Mouse (Mus musculus) myocyte (in vitro differentiated cells): ENCODE measurements around the gene Cracr2a. TPM values are rescaled to one million over a fixed set of nuclear protein-coding genes. Genes with fewer than 3 reads are reported as not detected.

Source experiments
- H3K27me3 ChIP-seq: one replicate; pipeline ENCODE4 v1.6.1; 2011; ENCODE audit not compliant: control insufficient read depth, insufficient read depth, insufficient read length
- H3K36me3 ChIP-seq: one replicate; pipeline ENCODE4 v1.6.1; 2011; ENCODE audit not compliant: control insufficient read depth, insufficient read depth
- H3K4me2 ChIP-seq: one replicate; pipeline ENCODE4 v1.6.1; 2011; ENCODE audit warnings: low read depth, control low read depth
- H3K4me3 ChIP-seq: one replicate; pipeline ENCODE4 v1.5.1; 2011; ENCODE audit warnings: mild to moderate bottlenecking, control low read depth, moderate library complexity
- H3K79me2 ChIP-seq: one replicate; pipeline ENCODE4 v1.6.1; 2011; ENCODE audit not compliant: control insufficient read depth, insufficient read depth
- H3ac ChIP-seq: one replicate; pipeline ENCODE4 v1.6.1; 2011; ENCODE audit not compliant: control insufficient read depth, insufficient read length
- CEBPB ChIP-seq: IDR thresholded peaks from 2 replicates; pipeline ENCODE4 v1.6.1; 2011; ENCODE audit warnings: mild to moderate bottlenecking, moderate library complexity; ENCODE audit not compliant: poor library complexity, insufficient read depth, severe bottlenecking
- E2F4 ChIP-seq: IDR thresholded peaks from one replicate; pipeline ENCODE4 v1.6.1; 2011; ENCODE audit warnings: mild to moderate bottlenecking, control low read depth, moderate library complexity; ENCODE audit not compliant: insufficient read depth
- MAX ChIP-seq: IDR thresholded peaks from one replicate; pipeline ENCODE4 v1.6.1; 2011; ENCODE audit warnings: low read depth, mild to moderate bottlenecking, control low read depth
- MYOD1 ChIP-seq, 3 experiments: IDR thresholded peaks; one replicate each; pipeline ENCODE4 v1.6.1; 2011; ENCODE audit warnings: control low read depth in 2 of 3, low read depth in 2 of 3, mild to moderate bottlenecking in 2 of 3, moderate library complexity in 1 of 3; ENCODE audit not compliant: insufficient read length in 2 of 3, control insufficient read depth in 1 of 3
- MYOG ChIP-seq, 3 experiments: IDR thresholded peaks; one replicate each; pipeline ENCODE4 v1.6.1; 2011; ENCODE audit warnings: control low read depth in 2 of 3, low read depth in 2 of 3, mild to moderate bottlenecking in 2 of 3; ENCODE audit not compliant: insufficient read length in 2 of 3, control insufficient read depth in 1 of 3, insufficient read depth in 1 of 3
- POLR2A ChIP-seq: IDR thresholded peaks from one replicate; pipeline ENCODE4 v1.6.1; 2011; ENCODE audit warnings: low read depth, mild to moderate bottlenecking, control low read depth, moderate library complexity; ENCODE audit not compliant: insufficient read length
- POLR2AphosphoS2 ChIP-seq: IDR thresholded peaks from one replicate; pipeline ENCODE4 v1.6.1; 2011; ENCODE audit warnings: low read depth, control low read depth; ENCODE audit not compliant: insufficient read length
- REST ChIP-seq: IDR thresholded peaks from one replicate; pipeline ENCODE4 v1.6.1; 2011; ENCODE audit warnings: mild to moderate bottlenecking, control low read depth, moderate library complexity; ENCODE audit not compliant: insufficient read depth, insufficient read length
- SRF ChIP-seq: IDR thresholded peaks from one replicate; pipeline ENCODE4 v1.6.1; 2011; ENCODE audit warnings: low read depth; ENCODE audit not compliant: control insufficient read depth, insufficient read length
- TCF12 ChIP-seq: IDR thresholded peaks from one replicate; pipeline ENCODE4 v1.6.1; 2011; ENCODE audit warnings: mild to moderate bottlenecking, control low read depth; ENCODE audit not compliant: poor library complexity, insufficient read depth, severe bottlenecking
- TCF3 ChIP-seq: IDR thresholded peaks from one replicate; pipeline ENCODE4 v1.6.1; 2011; ENCODE audit warnings: low read depth, control low read depth; ENCODE audit not compliant: insufficient read length
- USF1 ChIP-seq: IDR thresholded peaks from one replicate; pipeline ENCODE4 v1.6.1; 2011; ENCODE audit warnings: low read depth, mild to moderate bottlenecking, control low read depth, moderate library complexity
- polyA plus RNA-seq: library from polyadenylated mRNA; unstranded; fragments of >200 nt; fragmentation: generic; extraction: Trizol; gene quantifications from one replicate; pipeline ENCODE4 v1.2.1, GENCODE M21; 2012; ENCODE audit warnings: missing spikeins

Cracr2a gene
- polyA plus RNA-seq, 1 experiment = not detected

GRCm38 (mm10) chr6:127532304-127532703 is 28.8 kb upstream of the Cracr2a start:
- no peaks in the 10 kb centered on the region for H3K36me3 ChIP-seq
- no peak overlapping the region for H3K4me3 ChIP-seq
- H3K4me2 ChIP-seq = no peak overlapping the region
- no peaks in the 10 kb centered on the region for H3K79me2 ChIP-seq
- no peak overlapping the region for H3ac ChIP-seq
- no peak for TF ChIP-seq CEBPB
- no peak for TF ChIP-seq MAX
- no peak for TF ChIP-seq TCF3
- no peak for TF ChIP-seq MYOD1 (IDR thresholded peaks at IDR 0.05; ENCODE audit: control insufficient read depth in 1 of 3, insufficient read length in 2 of 3, low read depth in 2 of 3)
- TF ChIP-seq SRF = no peak
- no peak for TF ChIP-seq POLR2A
- TF ChIP-seq E2F4 = no peak
- no peak for TF ChIP-seq POLR2AphosphoS2
- TF ChIP-seq USF1 = no peak
- no peak for TF ChIP-seq TCF12
- TF ChIP-seq REST = no peak
- no peak for TF ChIP-seq MYOG (IDR thresholded peaks at IDR 0.05; ENCODE audit: control insufficient read depth in 1 of 3, insufficient read depth in 1 of 3, insufficient read length in 2 of 3, low read depth in 2 of 3)
- no peaks in the 10 kb centered on the region for H3K27me3 ChIP-seq

- H3K79me2 ChIP-seq = no peaks in the 10 kb centered on the region
- no peak overlapping the region for H3K4me2 ChIP-seq
- no peak overlapping the region for H3K4me3 ChIP-seq
- H3K27me3 ChIP-seq = no peaks in the 10 kb centered on the region
- H3ac ChIP-seq = no peak overlapping the region
- TF ChIP-seq CEBPB (no peak), POLR2AphosphoS2 (no peak)
- H3K36me3 ChIP-seq = no peaks in the 10 kb centered on the region
Observed at GRCm38 (mm10) chr6:127533766-127534165, 27.4 kb upstream of the Cracr2a start.

GRCm38 (mm10) chr6:127537035-127537434 is 24.1 kb upstream of the Cracr2a start:
- Histone ChIP-seq H3K27me3 (no peaks in the 10 kb centered on the region), H3K4me2 (no peak overlapping the region), H3K4me3 (no peak overlapping the region), H3K36me3 (no peaks in the 10 kb centered on the region), H3K79me2 (no peaks in the 10 kb centered on the region), H3ac (no peak overlapping the region)
- TF ChIP-seq TCF3 (no peak), POLR2AphosphoS2 (no peak), CEBPB (no peak), USF1 (no peak), MAX (no peak), SRF (no peak), REST (no peak), E2F4 (no peak), POLR2A (no peak), TCF12 (no peak), MYOG (IDR thresholded peaks at IDR 0.05; ENCODE audit: control insufficient read depth in 1 of 3, insufficient read depth in 1 of 3, insufficient read length in 2 of 3, low read depth in 2 of 3) (no peak), MYOD1 (IDR thresholded peaks at IDR 0.05; ENCODE audit: control insufficient read depth in 1 of 3, insufficient read length in 2 of 3, low read depth in 2 of 3) (no peak)

GRCm38 (mm10) chr6:127538118-127538517 is 23.0 kb upstream of the Cracr2a start:
- Histone ChIP-seq H3K36me3 (no peaks in the 10 kb centered on the region), H3K27me3 (no peaks in the 10 kb centered on the region), H3K4me2 (no peak overlapping the region), H3K79me2 (no peaks in the 10 kb centered on the region), H3K4me3 (no peak overlapping the region), H3ac (no peak overlapping the region)
- no peak for TF ChIP-seq CEBPB
- no peak for TF ChIP-seq USF1
- no peak for TF ChIP-seq MYOG (IDR thresholded peaks at IDR 0.05; ENCODE audit: control insufficient read depth in 1 of 3, insufficient read depth in 1 of 3, insufficient read length in 2 of 3, low read depth in 2 of 3)
- TF ChIP-seq MYOD1 (IDR thresholded peaks at IDR 0.05; ENCODE audit: control insufficient read depth in 1 of 3, insufficient read length in 2 of 3, low read depth in 2 of 3) = no peak
- no peak for TF ChIP-seq TCF12
- no peak for TF ChIP-seq E2F4
- no peak for TF ChIP-seq POLR2AphosphoS2
- TF ChIP-seq REST = no peak
- TF ChIP-seq TCF3 = no peak
- no peak for TF ChIP-seq MAX
- no peak for TF ChIP-seq POLR2A
- no peak for TF ChIP-seq SRF

GRCm38 (mm10) chr6:127539226-127539625 is 21.9 kb upstream of the Cracr2a start:
- H3K4me3 ChIP-seq = no peak overlapping the region
- H3K4me2 ChIP-seq = no peak overlapping the region
- no peaks in the 10 kb centered on the region for H3K27me3 ChIP-seq
- no peaks in the 10 kb centered on the region for H3K36me3 ChIP-seq
- no peak overlapping the region for H3ac ChIP-seq
- H3K79me2 ChIP-seq = no peaks in the 10 kb centered on the region
- TF ChIP-seq TCF3 (no peak), USF1 (no peak), POLR2AphosphoS2 (no peak), REST (no peak), MYOG (IDR thresholded peaks at IDR 0.05; ENCODE audit: control insufficient read depth in 1 of 3, insufficient read depth in 1 of 3, insufficient read length in 2 of 3, low read depth in 2 of 3) (no peak), MYOD1 (IDR thresholded peaks at IDR 0.05; ENCODE audit: control insufficient read depth in 1 of 3, insufficient read length in 2 of 3, low read depth in 2 of 3) (no peak), MAX (no peak), TCF12 (no peak), POLR2A (no peak), CEBPB (no peak), SRF (no peak), E2F4 (no peak)
